Mouse (Mus musculus) forebrain, embryonic 13.5 days (tissue): Measurements from ENCODE around the gene Npr2. TPM values are rescaled to one million over a fixed set of nuclear protein-coding genes. Genes with fewer than 3 reads are reported as not detected.
A peak's percentile ranks its signal among the peaks of the same experiment; 100 is the strongest.

Experiments used
- ATAC-seq: fragments of 200-750 bp; cut with Nextera tagmentation; 2 replicates; pipeline ENCODE4 v1.8.0; 2017
- H3K27ac ChIP-seq: fragments of 300-500 bp; sonication (generic); 2 replicates; pipeline ENCODE4 v1.5.1; 2015; ENCODE audit warnings: inconsistent platforms, mild to moderate bottlenecking, moderate library complexity
- H3K27me3 ChIP-seq: fragments of 300-500 bp; sonication (generic); 2 replicates; pipeline ENCODE4 v1.6.1; 2015; ENCODE audit warnings: mild to moderate bottlenecking, inconsistent platforms
- H3K36me3 ChIP-seq: fragments of 300-500 bp; sonication (generic); 2 replicates; pipeline ENCODE4 v1.6.1; 2015; ENCODE audit warnings: mild to moderate bottlenecking, inconsistent platforms; ENCODE audit not compliant: poor library complexity, severe bottlenecking
- H3K4me1 ChIP-seq: fragments of 300-500 bp; sonication (generic); 2 replicates; pipeline ENCODE4 v1.6.1; 2015; ENCODE audit warnings: inconsistent platforms
- H3K4me2 ChIP-seq: fragments of 300-500 bp; sonication (generic); 2 replicates; pipeline ENCODE4 v1.6.1; 2015; ENCODE audit warnings: inconsistent platforms, mild to moderate bottlenecking, moderate library complexity
- H3K4me3 ChIP-seq: fragments of 300-500 bp; sonication (generic); 2 replicates; pipeline ENCODE4 v1.5.1; 2015; ENCODE audit warnings: mild to moderate bottlenecking, inconsistent platforms
- H3K9ac ChIP-seq: fragments of 300-500 bp; sonication (generic); 2 replicates; pipeline ENCODE4 v1.6.1; 2015; ENCODE audit warnings: mild to moderate bottlenecking, inconsistent platforms
- H3K9me3 ChIP-seq: fragments of 300-500 bp; sonication (generic); replicated peaks from 2 replicates; pipeline ENCODE4 v1.6.1; 2016; ENCODE audit warnings: inconsistent platforms
- WGBS: fragments of 180-500 bp; shearing (Covaris S2); methylation state at CpG from one replicate; pipeline ENCODE4 v1.1.7; 2015; 5-methylcytosine and 5-hydroxymethylcytosine counted together
- microRNA-seq: library from miRNA; unstranded; fragments of <30 nt; microRNA quantifications from one replicate; pipeline ENCODE4, GENCODE M21; 2016
- polyA plus RNA-seq: library from polyadenylated mRNA; unstranded; fragments of >200 nt; fragmentation: Nextera tagmentation; extraction: Ambion mirVana; gene quantifications from 2 replicates; pipeline ENCODE4 v1.2.1, GENCODE M21; 2015

Npr2 gene
- polyA plus RNA-seq, 1 experiment from 2014 or later: 9.1 TPM

- 95% methylated on average over 7 of the region's 7 CpGs for WGBS
- H3K4me3 ChIP-seq: no peak overlapping the region
Observed at GRCm38 (mm10) chr4:43679416-43680043, 47.8 kb downstream of the Npr2 start.

GRCm38 (mm10) chr4:43690021-43690420 is 58.3 kb downstream of the Npr2 start:
- ATAC-seq: no peak
- 94% methylated on average over 17 of the region's 17 CpGs for WGBS
- no peak overlapping the region for H3K4me3 ChIP-seq
- no peak overlapping the region for H3K27ac ChIP-seq
- no peak overlapping the region for H3K4me2 ChIP-seq
- H3K9ac ChIP-seq: no peak overlapping the region
- no peaks in the 10 kb centered on the region for H3K4me1 ChIP-seq
- no peaks in the 10 kb centered on the region for H3K27me3 ChIP-seq
- peaks cover 64% of the 10 kb centered on the region for H3K36me3 ChIP-seq
- H3K9me3 ChIP-seq: no peaks in the 10 kb centered on the region

More at GRCm38 (mm10) chr4:43679416-43680043, 47.8 kb downstream of the Npr2 start:
- Histone ChIP-seq H3K27me3 (no peaks in the 10 kb centered on the region), H3K4me1 (no peaks in the 10 kb centered on the region), H3K9me3 (no peaks in the 10 kb centered on the region), H3K9ac (no peak overlapping the region), H3K4me2 (no peak overlapping the region), H3K27ac (no peak overlapping the region), H3K36me3 (peaks cover 96% of the 10 kb centered on the region)
- ATAC-seq: no peak

- no peak overlapping the region for H3K4me2 ChIP-seq
- H3K4me1 ChIP-seq: no peaks in the 10 kb centered on the region
- no peak overlapping the region for H3K27ac ChIP-seq
- no peak overlapping the region for H3K4me3 ChIP-seq
- no peaks in the 10 kb centered on the region for H3K9me3 ChIP-seq
- 82% methylated on average over 5 of the region's 5 CpGs for WGBS
- H3K36me3 ChIP-seq: peaks cover 54% of the 10 kb centered on the region
- H3K9ac ChIP-seq: no peak overlapping the region
- ATAC-seq: no peak
- no peaks in the 10 kb centered on the region for H3K27me3 ChIP-seq
Observed at GRCm38 (mm10) chr4:43691026-43691425, 59.3 kb downstream of the Npr2 start.

- Histone ChIP-seq H3K4me2 (no peak overlapping the region), H3K9ac (no peak overlapping the region), H3K4me3 (no peak overlapping the region), H3K4me1 (no peaks in the 10 kb centered on the region), H3K27ac (no peak overlapping the region), H3K9me3 (no peaks in the 10 kb centered on the region), H3K27me3 (no peaks in the 10 kb centered on the region), H3K36me3 (peaks cover 28% of the 10 kb centered on the region)
- ATAC-seq: no peak
- 82% methylated on average over 5 of the region's 5 CpGs for WGBS
Observed at GRCm38 (mm10) chr4:43693806-43694241, 62.1 kb downstream of the Npr2 start.

- Histone ChIP-seq H3K27ac (no peak overlapping the region), H3K27me3 (no peaks in the 10 kb centered on the region), H3K4me1 (no peaks in the 10 kb centered on the region), H3K9ac (no peak overlapping the region), H3K4me2 (no peak overlapping the region), H3K9me3 (no peaks in the 10 kb centered on the region), H3K36me3 (peaks cover 20% of the 10 kb centered on the region), H3K4me3 (no peak overlapping the region)
- ATAC-seq: no peak
- 84% methylated on average over 1 of the region's 1 CpGs for WGBS
Observed at GRCm38 (mm10) chr4:43694439-43695248, 62.9 kb downstream of the Npr2 start.

DNA sequence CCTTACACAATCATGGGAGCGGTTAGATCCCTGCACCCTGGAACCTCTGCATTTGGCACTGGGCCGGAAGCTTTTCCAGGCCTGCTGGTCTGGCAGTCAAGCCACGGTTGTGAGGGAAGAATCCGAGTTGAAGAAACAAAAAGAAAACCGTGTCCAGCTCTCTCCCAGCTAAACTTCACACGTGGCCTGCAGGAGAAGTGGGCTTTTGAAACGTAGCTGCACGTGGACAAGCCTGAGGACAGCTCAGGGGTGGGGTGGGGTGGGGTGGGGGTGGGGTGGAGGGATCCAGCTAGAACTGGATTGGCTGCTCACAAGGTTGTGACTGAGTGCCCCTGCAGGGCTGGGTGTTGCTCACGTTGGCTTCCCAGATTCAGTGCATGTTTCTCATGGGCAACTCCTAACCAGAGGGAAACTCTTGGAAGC is 63.5 kb downstream of the Npr2 start:
- Histone ChIP-seq H3K4me2 (no peak overlapping the region), H3K9ac (no peak overlapping the region), H3K27ac (no peak overlapping the region), H3K4me3 (no peak overlapping the region), H3K4me1 (no peaks in the 10 kb centered on the region), H3K9me3 (no peaks in the 10 kb centered on the region), H3K27me3 (no peaks in the 10 kb centered on the region), H3K36me3 (peaks cover 14% of the 10 kb centered on the region)
- ATAC-seq: no peak
- 34% methylated on average over 9 of the region's 9 CpGs for WGBS

- no peak overlapping the region for H3K4me2 ChIP-seq
- 0 out of 2 replicates have a peak, but pooled peaks have one; percentile 16 for ATAC-seq
- no peaks in the 10 kb centered on the region for H3K4me1 ChIP-seq
- H3K4me3 ChIP-seq: no peak overlapping the region
- WGBS: 82% methylated on average over 13 of the region's 13 CpGs
- H3K27ac ChIP-seq: no peak overlapping the region
- 0 out of 2 replicates have a peak, but pooled peaks cover 5% of the 10 kb centered on the region for H3K36me3 ChIP-seq
- no peak overlapping the region for H3K9ac ChIP-seq
- H3K9me3 ChIP-seq: no peaks in the 10 kb centered on the region
- no peaks in the 10 kb centered on the region for H3K27me3 ChIP-seq
Observed at GRCm38 (mm10) chr4:43696561-43696960, 64.8 kb downstream of the Npr2 start.

DNA sequence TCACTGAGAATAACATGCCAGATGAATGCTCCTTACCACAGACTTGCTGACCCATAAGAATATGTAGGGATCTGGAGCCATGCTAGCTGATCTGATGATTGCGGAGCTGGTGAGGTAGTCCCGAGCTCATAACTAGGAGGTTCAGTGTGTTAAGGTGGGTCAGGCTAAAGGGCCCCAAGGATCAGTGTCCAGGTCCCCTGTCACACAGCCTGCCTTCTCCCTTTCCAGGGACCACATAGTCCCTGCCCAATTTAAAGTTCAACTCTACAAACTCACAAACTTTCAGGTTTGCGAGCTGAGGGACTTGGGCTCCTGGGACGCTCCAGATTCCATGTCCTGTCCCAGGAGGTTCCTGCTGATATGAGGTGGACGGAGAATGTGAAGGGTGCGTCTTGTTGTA is 69.0 kb downstream of the Npr2 start, which contains the start of gene Olfr70:
Olfr70 (minus strand) TSS at position 101 of the 400 bp plus-strand sequence.
- Histone ChIP-seq H3K27me3 (no peaks in the 10 kb centered on the region), H3K4me2 (no peak within 1 kb of the TSS), H3K9me3 (no peaks in the 10 kb centered on the region), H3K9ac (no peak within 1 kb of the TSS), H3K4me3 (no peak within 1 kb of the TSS), H3K4me1 (no peaks in the 10 kb centered on the region), H3K27ac (no peak within 1 kb of the TSS), H3K36me3 (no peaks in the 10 kb centered on the region)
- no peak for ATAC-seq
- 93% methylated on average over 6 of the region's 6 CpGs for WGBS

Small RNAs within 50 kb of the gene (microRNA-seq; reads per million reads assigned to microRNA genes)
- not detected for gene Gm25262

Other genes with a start within 250 kb of the Npr2 start
- gene Rusc2, start 250.0 kb upstream of the Npr2 start, polyA plus RNA-seq: 38.9 and 42.5 TPM in 2 replicates
- gene Fam166b, start 202.8 kb upstream of the Npr2 start, polyA plus RNA-seq: 0.31 and 0.42 TPM in 2 replicates
- gene Tesk1, start 190.0 kb upstream of the Npr2 start, polyA plus RNA-seq: 6.0 and 6.3 TPM in 2 replicates
- 3.9 and 4.0 TPM in 2 replicates for gene Cd72, start 177.3 kb upstream of the Npr2 start, polyA plus RNA-seq
- gene Sit1, start 148.2 kb upstream of the Npr2 start, polyA plus RNA-seq: not detected in 2 replicates
- 51.1 and 52.0 TPM in 2 replicates for gene Ccdc107, start 139.0 kb upstream of the Npr2 start, polyA plus RNA-seq
- 38.2 and 40.3 TPM in 2 replicates for gene Arhgef39, start 132.2 kb upstream of the Npr2 start, polyA plus RNA-seq
- gene Car9, start 125.0 kb upstream of the Npr2 start, polyA plus RNA-seq: 0.40 and 0.80 TPM in 2 replicates
- gene Tpm2, start 108.2 kb upstream of the Npr2 start, polyA plus RNA-seq: 11.4 and 12.2 TPM in 2 replicates
- 61.8 and 65.1 TPM in 2 replicates for gene Creb3, start 69.6 kb upstream of the Npr2 start, polyA plus RNA-seq
- 48.0 and 54.7 TPM in 2 replicates for gene Tln1, start 69.2 kb upstream of the Npr2 start, polyA plus RNA-seq
- 27.5 and 27.9 TPM in 2 replicates for gene Rgp1, start 53.2 kb upstream of the Npr2 start, polyA plus RNA-seq
- gene Gba2, start 53.1 kb upstream of the Npr2 start, polyA plus RNA-seq: 44.5 and 47.4 TPM in 2 replicates
- gene Msmp, start 47.4 kb upstream of the Npr2 start, polyA plus RNA-seq: 0.65 and 1.8 TPM in 2 replicates
- 3.9 and 6.8 TPM in 2 replicates for gene Spag8, start 21.7 kb downstream of the Npr2 start, polyA plus RNA-seq
- gene Hint2, start 24.5 kb downstream of the Npr2 start, polyA plus RNA-seq: 75.6 and 79.2 TPM in 2 replicates
- 12.1 and 13.8 TPM in 2 replicates for gene Tmem8b, start 37.0 kb downstream of the Npr2 start, polyA plus RNA-seq
- 2.1 and 2.9 TPM in 2 replicates for gene Fam221b, start 37.2 kb downstream of the Npr2 start, polyA plus RNA-seq
- gene Olfr70, start 68.9 kb downstream of the Npr2 start, polyA plus RNA-seq: not detected in 2 replicates
- not detected in 2 replicates for gene Olfr71, start 78.3 kb downstream of the Npr2 start, polyA plus RNA-seq
- gene Hrct1, start 95.3 kb downstream of the Npr2 start, polyA plus RNA-seq: 0.30 and 0.48 TPM in 2 replicates
- gene Spaar, start 98.1 kb downstream of the Npr2 start, polyA plus RNA-seq: not detected in 2 replicates
- gene Olfr159, start 139.1 kb downstream of the Npr2 start, polyA plus RNA-seq: not detected in 2 replicates
- not detected in 2 replicates for gene Olfr156, start 192.0 kb downstream of the Npr2 start, polyA plus RNA-seq
- not detected in 2 replicates for gene Olfr157, start 208.3 kb downstream of the Npr2 start, polyA plus RNA-seq
- not detected in 2 replicates for gene Olfr155, start 219.6 kb downstream of the Npr2 start, polyA plus RNA-seq
- 4.4 and 4.8 TPM in 2 replicates for gene Reck, start 243.6 kb downstream of the Npr2 start, polyA plus RNA-seq